Mouse (Mus musculus): ENCODE data around the gene Sfxn5.

The Sfxn5 gene

GRCm38 (mm10) chr6:85333000-85333669 lies at the start of gene Sfxn5:
Gene Sfxn5, minus strand, starts transcription at chr6:85333422.
- peak; percentile 97 for DNase-seq

GRCm38 (mm10) chr6:85382791-85383190 lies 49.6 kb upstream of the Sfxn5 start:
- no peak for DNase-seq

GRCm38 (mm10) chr6:85381648-85382020 lies 48.4 kb upstream of the Sfxn5 start:
- DNase-seq: no peak

- no peak for DNase-seq
Observed at GRCm38 (mm10) chr6:85380901-85381647, 47.9 kb upstream of the Sfxn5 start.

GRCm38 (mm10) chr6:85380201-85380900 lies 47.1 kb upstream of the Sfxn5 start:
- peak; percentile 83 to 88 for DNase-seq

GRCm38 (mm10) chr6:85378629-85379028 lies 45.4 kb upstream of the Sfxn5 start:
- no peak for DNase-seq

- no peak for DNase-seq
Observed at GRCm38 (mm10) chr6:85377876-85378275, 44.7 kb upstream of the Sfxn5 start.

- DNase-seq: no peak
Observed at GRCm38 (mm10) chr6:85377066-85377734, 44.0 kb upstream of the Sfxn5 start.

- DNase-seq: peak; percentile 96 to 97
Observed at GRCm38 (mm10) chr6:85374734-85375114, 41.5 kb upstream of the Sfxn5 start.

GRCm38 (mm10) chr6:85373951-85374733 lies 40.9 kb upstream of the Sfxn5 start, which contains the start of gene Rab11fip5:
Gene Rab11fip5, minus strand, starts transcription at chr6:85374634.
- peak; percentile 28 to 36 for DNase-seq

- no peak for DNase-seq
Observed at GRCm38 (mm10) chr6:85373066-85373860, 40.0 kb upstream of the Sfxn5 start.

- peak in 1 of 2 experiments; percentile 28 for DNase-seq
Observed at GRCm38 (mm10) chr6:85372496-85372895, 39.3 kb upstream of the Sfxn5 start.

GRCm38 (mm10) chr6:85371859-85372405 lies 38.7 kb upstream of the Sfxn5 start:
- no peak for DNase-seq

GRCm38 (mm10) chr6:85370666-85371430 lies 37.6 kb upstream of the Sfxn5 start:
- DNase-seq: no peak

- DNase-seq: no peak
Observed at GRCm38 (mm10) chr6:85370041-85370440, 36.8 kb upstream of the Sfxn5 start.

- DNase-seq: peak; percentile 69 to 70
Observed at GRCm38 (mm10) chr6:85369181-85369860, 36.1 kb upstream of the Sfxn5 start.

- DNase-seq: no peak
Observed at GRCm38 (mm10) chr6:85368722-85369121, 35.5 kb upstream of the Sfxn5 start.

GRCm38 (mm10) chr6:85368166-85368565 lies 34.9 kb upstream of the Sfxn5 start:
- DNase-seq: no peak

- no peak for DNase-seq
Observed at GRCm38 (mm10) chr6:85366387-85366786, 33.2 kb upstream of the Sfxn5 start.

GRCm38 (mm10) chr6:85364439-85364838 lies 31.2 kb upstream of the Sfxn5 start:
- no peak for DNase-seq
